Comparison of ENCODE assay signal across 8 mouse cellular contexts in genomic region chr3:88145411-88145782, GRCm38 (mm10). TPM values are rescaled to one million over a fixed set of nuclear protein-coding genes. Genes with fewer than 3 reads are reported as not detected.
DNase-seq lines count a peak whose midpoint lies in the region; ATAC-seq and TF ChIP-seq lines count a peak whose summit lies in the region.

No protein-coding gene starts in this region.

- H3K4me3 ChIP-seq in kidney, postnatal 0 days (replicated peaks; ENCODE audit: low read depth, low read length) = no peak overlapping the region
- H3K4me3 ChIP-seq in forebrain, embryonic 10.5 days = peak overlapping the region; percentile 92
- no peak overlapping the region for H3K4me3 ChIP-seq in hindbrain, embryonic 11.5 days (ENCODE audit: low read depth, low read length)
- H3K4me3 ChIP-seq in midbrain, embryonic 15.5 days = no peak overlapping the region

- no peak for DNase-seq in kidney, postnatal 0 days (ENCODE audit: low spot score)
- no peak for DNase-seq in kidney, adult 11 months
- peak; percentile 46 for DNase-seq in Muller cell, postnatal 12 days (ENCODE audit: inconsistent ontology term)
- DNase-seq in forebrain, embryonic 10.5 days (ENCODE audit: extremely low spot score, low spot score) = no peak
- DNase-seq in hindbrain, embryonic 11.5 days (ENCODE audit: low spot score) = no peak
- no peak for DNase-seq in left cerebral cortex, postnatal 36 days (ENCODE audit: low spot score in 2 of 2)

- no peak for TF ChIP-seq CTCF in kidney, postnatal 0 days (IDR thresholded peaks at IDR 0.05; ENCODE audit: low read depth)

- intact Hi-C loops in left cerebral cortex, postnatal 36 days (cut with DNase I) = no loop called here

- peaks cover 71% of the 10 kb centered on the region for H3K4me1 ChIP-seq in kidney, postnatal 0 days (replicated peaks; ENCODE audit: insufficient read depth, low read length)
- peaks cover 99% of the 10 kb centered on the region for H3K4me1 ChIP-seq in forebrain, embryonic 10.5 days
- peaks cover 42% of the 10 kb centered on the region for H3K4me1 ChIP-seq in hindbrain, embryonic 11.5 days (replicated peaks; ENCODE audit: control insufficient read depth, insufficient read depth, low read length)
- peaks cover 79% of the 10 kb centered on the region for H3K4me1 ChIP-seq in midbrain, embryonic 15.5 days

- H3K4me2 ChIP-seq in kidney, postnatal 0 days (ENCODE audit: low read length) = peak overlapping the region; percentile 94
- H3K4me2 ChIP-seq in hindbrain, embryonic 11.5 days (replicated peaks; ENCODE audit: low read depth, low read length) = no peak overlapping the region
- peak overlapping the region; percentile 92 for H3K4me2 ChIP-seq in midbrain, embryonic 15.5 days

- no peaks in the 10 kb centered on the region for H3K9me3 ChIP-seq in kidney, postnatal 0 days (replicated peaks; ENCODE audit: low read length)
- no peaks in the 10 kb centered on the region for H3K9me3 ChIP-seq in forebrain, embryonic 10.5 days
- H3K9me3 ChIP-seq in hindbrain, embryonic 11.5 days (ENCODE audit: control insufficient read depth, low read length) = no peaks in the 10 kb centered on the region
- H3K9me3 ChIP-seq in midbrain, embryonic 15.5 days = no peaks in the 10 kb centered on the region

- no peaks in the 10 kb centered on the region for H3K27me3 ChIP-seq in kidney, postnatal 0 days (ENCODE audit: insufficient read depth, low read length)
- H3K27me3 ChIP-seq in forebrain, embryonic 10.5 days (ENCODE audit: poor library complexity, severe bottlenecking) = peaks cover 12% of the 10 kb centered on the region
- H3K27me3 ChIP-seq in hindbrain, embryonic 11.5 days (ENCODE audit: control insufficient read depth, insufficient read depth, low read length) = peaks cover 10% of the 10 kb centered on the region
- H3K27me3 ChIP-seq in midbrain, embryonic 15.5 days (replicated peaks) = peaks cover 7% of the 10 kb centered on the region

- H3K9ac ChIP-seq in kidney, postnatal 0 days (ENCODE audit: low read depth, low read length) = peak overlapping the region; percentile 44; the same call in 1 of the 2 replicates
- no peak overlapping the region for H3K9ac ChIP-seq in hindbrain, embryonic 11.5 days (ENCODE audit: low read depth, low read length)
- H3K9ac ChIP-seq in midbrain, embryonic 15.5 days = peak overlapping the region; percentile 87

- no peak for ATAC-seq in kidney, postnatal 0 days (replicated peaks; ENCODE audit: low FRiP score, low read depth)
- ATAC-seq in hindbrain, embryonic 11.5 days (ENCODE audit: low FRiP score) = no peak
- ATAC-seq in midbrain, embryonic 15.5 days (replicated peaks) = no peak
- ATAC-seq in granulocyte monocyte progenitor cell, adult 5-6 weeks (replicated peaks; ENCODE audit: poor library complexity, severe bottlenecking) = no peak

- H3K36me3 ChIP-seq in kidney, postnatal 0 days (ENCODE audit: insufficient read depth, low read length) = no peaks in the 10 kb centered on the region
- peaks cover 4% of the 10 kb centered on the region; the same call in 1 of the 2 replicates for H3K36me3 ChIP-seq in forebrain, embryonic 10.5 days (replicated peaks)
- H3K36me3 ChIP-seq in hindbrain, embryonic 11.5 days (ENCODE audit: control insufficient read depth, insufficient read depth, low read length) = no peaks in the 10 kb centered on the region
- no peaks in the 10 kb centered on the region for H3K36me3 ChIP-seq in midbrain, embryonic 15.5 days (replicated peaks)

- WGBS in kidney, postnatal 0 days = 26% methylated on average over 4 of the region's 4 CpGs
- WGBS in forebrain, embryonic 10.5 days = 38% methylated on average over 4 of the region's 4 CpGs
- WGBS in hindbrain, embryonic 11.5 days = 37% methylated on average over 4 of the region's 4 CpGs
- WGBS in midbrain, embryonic 15.5 days = 24% methylated on average over 4 of the region's 4 CpGs

- no peak overlapping the region for H3K27ac ChIP-seq in kidney, postnatal 0 days
- peak overlapping the region; percentile 93 for H3K27ac ChIP-seq in forebrain, embryonic 10.5 days
- peak overlapping the region; percentile 0; the same call in 1 of the 2 replicates for H3K27ac ChIP-seq in hindbrain, embryonic 11.5 days (ENCODE audit: low read depth, low read length)
- no peak overlapping the region for H3K27ac ChIP-seq in midbrain, embryonic 15.5 days

RNA-seq across cellular contexts. Expression of gene Mef2d, which starts 3.2 kb away (rescaled TPM):
- polyA plus RNA-seq in kidney, postnatal 0 days (2015; fragmentation: Nextera tagmentation; extraction: Ambion mirVana) = 14.4 and 16.2 TPM in 2 replicates
- 9.4 and 11.1 TPM in 2 replicates for polyA plus RNA-seq in forebrain, embryonic 10.5 days (2016; fragmentation: Nextera tagmentation; extraction: Ambion mirVana)
- 12.0 and 12.3 TPM in 2 replicates for polyA plus RNA-seq in hindbrain, embryonic 11.5 days (2014; fragmentation: Nextera tagmentation; extraction: Ambion mirVana)
- polyA plus RNA-seq in midbrain, embryonic 15.5 days (2015; fragmentation: Nextera tagmentation; extraction: Ambion mirVana) = 23.2 and 25.3 TPM in 2 replicates
- total RNA-seq in granulocyte monocyte progenitor cell, adult 5-6 weeks (2014; fragmentation: Nextera tagmentation) = 119 and 132 TPM in 2 replicates
- total RNA-seq in granulocyte monocyte progenitor cell, adult 5-6 weeks (2017) = 42.4 and 52.4 TPM in 2 replicates
- 100 to 1,000 TPM; 203 to 231 TPM for total RNA-seq in left cerebral cortex, postnatal 36 days (2021)

Comparison
In these comparisons a context has a peak if more than half of its experiments do, and no peak if none do; other contexts are left out.
1. H3K27ac ChIP-seq: peak in forebrain, embryonic 10.5 days (single experiment) and hindbrain, embryonic 11.5 days (single experiment); none in kidney, postnatal 0 days (single experiment) and midbrain, embryonic 15.5 days (single experiment).